17 mouse cellular contexts compared by ENCODE assay signal in genomic region chr16:13620194-13620593, GRCm38 (mm10).
"Had no signal": no experiment of that assay in that cellular context is flagged by ENCODE, and none has a peak within 500 bp of the region (broad histone marks: within the 10 kb centered on the region; RNA-seq: fewer than 3 reads in every experiment).

No protein-coding gene starts in this region.

- H3K4me1 ChIP-seq: midbrain, embryonic 10.5 days; midbrain, embryonic 12.5 days; neural tube, embryonic 12.5 days; stomach, embryonic 15.5 days had no signal

- H3K4me3 ChIP-seq: liver, embryonic 15.5 days; megakaryocyte, embryonic 14.5 days; midbrain, embryonic 10.5 days; midbrain, embryonic 12.5 days; neural tube, embryonic 12.5 days; stomach, embryonic 15.5 days had no signal

- ATAC-seq: midbrain, embryonic 16.5 days had no signal

- H3K36me3 ChIP-seq: stomach, embryonic 15.5 days had no signal

- H3K9me3 ChIP-seq: liver, embryonic 15.5 days; megakaryocyte, embryonic 14.5 days; midbrain, embryonic 10.5 days; midbrain, embryonic 12.5 days; neural tube, embryonic 12.5 days; stomach, embryonic 15.5 days had no signal

- H3K4me2 ChIP-seq: liver, embryonic 15.5 days; lung, embryonic 14.5 days; midbrain, embryonic 12.5 days; neural tube, embryonic 12.5 days; stomach, embryonic 15.5 days had no signal

- H3K9ac ChIP-seq: liver, embryonic 15.5 days; lung, embryonic 14.5 days; midbrain, embryonic 12.5 days; neural tube, embryonic 12.5 days; stomach, embryonic 15.5 days had no signal

- DNase-seq: lung, adult 18-20 months; lung, embryonic 14.5 days; lung, postnatal 10 days; lung, postnatal 4 days; midbrain, embryonic 14.5 days; right cerebral cortex, postnatal 14 days; thymus, adult 2 months; thymus, postnatal 25 days; thymus, postnatal 4 days had no signal

- H3K27me3 ChIP-seq: liver, embryonic 15.5 days; megakaryocyte, embryonic 14.5 days; midbrain, embryonic 12.5 days; neural tube, embryonic 12.5 days; stomach, embryonic 15.5 days had no signal

- H3K27ac ChIP-seq: liver, embryonic 15.5 days; midbrain, embryonic 10.5 days; midbrain, embryonic 12.5 days; neural tube, embryonic 12.5 days; stomach, embryonic 15.5 days; stomach, postnatal 0 days had no signal
